Mouse (Mus musculus): ENCODE results near the gene Tspoap1.

DNA sequence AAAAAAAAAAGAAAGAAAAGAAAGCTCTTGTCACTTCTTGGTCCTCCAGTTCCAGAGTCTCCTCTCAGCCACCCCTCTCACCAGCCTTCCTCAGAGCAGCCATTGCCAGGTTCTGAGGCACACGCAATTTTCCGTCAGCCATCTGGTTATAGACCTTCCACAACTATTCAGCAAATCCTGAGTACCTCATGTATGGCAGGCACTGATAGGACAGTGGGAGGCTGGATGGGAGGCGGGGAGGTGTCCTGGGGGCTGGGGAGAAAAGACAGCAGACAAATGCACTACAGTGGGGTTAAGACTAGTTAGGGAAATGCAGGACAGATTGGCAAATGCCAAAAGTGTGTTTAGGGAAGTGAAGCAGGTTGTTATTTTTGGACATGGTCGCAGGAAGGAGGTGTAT, 48.2 kb upstream of the Tspoap1 start:
- TF ChIP-seq CTCF (IDR thresholded peaks at IDR 0.05), result no peak
- no peak for TF ChIP-seq EP300 (IDR thresholded peaks at IDR 0.05)
